Mouse (Mus musculus) naive thymus-derived CD4-positive, alpha-beta T cell, adult 2 months (primary cell): Measurements from ENCODE around the gene Dlst.

ENCODE experiments used
- DNase-seq: peaks from one replicate; pipeline ENCODE4 v3.0.0-alpha.2; 2011; ENCODE audit warnings: low read depth

The Dlst gene

DNA sequence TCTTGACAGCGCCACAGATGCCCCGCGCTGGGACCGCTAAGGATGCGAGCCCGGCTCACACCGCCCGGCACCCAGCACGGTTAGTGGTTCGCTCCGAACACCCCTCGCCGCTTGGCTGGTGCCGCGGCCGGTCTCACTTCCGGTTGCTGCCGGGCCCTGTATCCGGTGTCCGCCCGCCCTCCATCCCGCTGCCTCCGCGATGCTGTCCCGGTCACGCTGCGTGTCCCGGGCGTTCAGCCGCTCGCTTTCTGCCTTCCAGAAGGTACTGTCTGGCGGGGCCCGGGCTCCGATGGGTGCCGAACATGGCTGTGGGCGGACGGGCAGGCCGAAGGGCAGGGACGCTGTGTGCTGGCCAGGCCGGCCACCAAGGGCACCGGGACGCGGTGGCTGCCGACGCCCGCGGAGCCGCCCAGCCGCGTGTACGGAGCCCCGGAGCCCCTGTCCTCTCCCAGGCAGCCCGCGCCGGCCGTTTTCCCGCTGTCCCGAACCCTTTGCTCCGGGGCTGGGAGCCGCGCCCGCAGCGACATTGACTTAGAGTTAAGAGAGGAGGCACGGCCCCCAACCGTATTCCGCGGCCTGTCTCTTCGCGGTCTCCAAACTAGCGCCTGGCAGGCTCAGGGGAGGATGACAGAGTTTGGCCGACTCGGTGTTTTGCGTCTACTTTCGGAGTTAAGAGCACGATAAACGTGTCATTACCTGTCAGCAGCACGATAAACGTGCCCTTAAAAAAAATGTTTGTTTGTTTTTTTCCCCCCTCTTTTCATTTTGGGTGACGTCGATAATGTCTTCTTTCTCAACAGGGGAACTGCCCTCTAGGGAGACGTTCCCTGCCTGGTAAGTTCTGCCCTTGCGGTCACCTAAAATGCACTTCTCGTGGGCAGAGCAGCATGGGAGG lies at the start of gene Dlst, which contains the start of gene Prox2:
Gene Dlst (plus strand): TSS at position 136 of the 895 bp plus-strand sequence.
Gene Prox2 (minus strand): TSS at position 62 of the 895 bp plus-strand sequence.
- DNase-seq: peak; percentile 85

DNA sequence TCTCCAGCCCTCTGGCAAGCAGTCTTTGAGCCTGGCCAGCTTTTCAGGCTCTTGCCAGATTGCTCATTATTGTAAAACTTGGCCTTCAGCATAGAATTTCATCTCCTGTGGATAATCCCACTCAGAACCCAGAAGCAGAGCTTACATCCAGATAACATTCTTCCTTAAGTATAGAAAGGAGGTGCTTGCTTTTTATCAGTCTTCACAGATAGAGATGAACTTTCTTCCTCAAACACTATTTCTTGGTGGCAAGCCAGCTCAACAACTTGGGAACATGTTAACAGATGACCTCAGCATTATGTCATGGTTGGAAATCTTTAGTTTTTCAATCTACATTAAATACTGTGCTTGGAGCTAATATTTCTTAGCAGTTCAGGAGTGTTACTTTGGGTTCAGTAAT lies 39.6 kb upstream of the Dlst start:
- no peak for DNase-seq

DNA sequence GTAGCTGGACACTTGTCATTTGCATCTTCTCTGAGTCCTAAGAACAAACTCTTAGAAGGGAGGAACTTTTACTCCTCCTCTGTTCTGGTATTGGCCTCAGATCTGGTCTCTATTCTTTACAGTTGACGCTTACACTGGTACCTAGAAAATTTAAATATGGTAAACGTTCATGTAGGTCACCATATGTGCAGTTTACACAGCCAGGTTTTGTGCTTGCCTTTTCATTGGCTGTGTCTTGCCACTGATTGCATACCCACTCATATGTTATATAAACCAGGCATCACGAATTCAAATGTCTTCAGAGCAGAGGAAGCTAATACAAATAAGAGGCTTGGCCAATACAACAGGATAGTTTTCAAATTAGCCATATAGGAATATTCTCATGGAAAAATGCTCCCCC lies 33.5 kb upstream of the Dlst start:
- DNase-seq: no peak

DNA sequence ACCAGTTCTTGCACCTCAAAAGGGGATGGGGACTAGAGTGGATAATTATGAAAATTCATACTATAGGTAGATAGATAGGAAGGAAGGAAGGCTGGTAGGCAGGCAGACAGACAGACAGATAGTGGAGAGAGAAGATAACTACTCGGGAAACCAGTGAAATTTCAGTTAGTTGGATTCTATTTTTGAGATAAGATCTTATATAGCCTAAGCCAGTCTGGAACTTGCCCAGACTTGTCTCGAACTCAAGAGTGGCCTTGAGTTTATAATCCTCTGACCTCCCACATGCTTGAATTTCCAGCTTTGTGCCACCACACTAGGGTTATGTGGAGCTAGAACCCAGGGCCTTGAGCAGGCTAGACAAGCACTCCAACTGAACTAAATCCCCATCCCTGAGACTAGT lies 26.4 kb upstream of the Dlst start:
- DNase-seq: no peak

DNA sequence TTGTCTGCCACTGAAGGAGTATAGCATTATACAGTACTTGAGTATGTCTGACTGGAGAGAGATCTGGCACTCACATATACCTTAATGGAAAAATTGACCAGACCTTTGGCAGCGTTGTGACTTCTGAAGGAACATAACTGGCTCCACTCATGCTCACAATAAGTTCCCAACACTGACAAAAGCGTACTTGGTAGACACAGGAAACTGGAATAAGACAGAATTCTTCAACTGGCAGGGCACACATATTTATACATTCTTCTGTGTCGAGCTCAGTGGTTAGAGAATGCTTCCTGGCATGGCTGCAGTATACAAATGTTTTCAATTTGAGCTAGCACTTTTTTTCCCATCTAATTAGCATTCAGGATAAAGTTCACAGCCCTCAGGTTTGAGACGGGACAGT lies 25.7 kb upstream of the Dlst start:
- no peak for DNase-seq

DNA sequence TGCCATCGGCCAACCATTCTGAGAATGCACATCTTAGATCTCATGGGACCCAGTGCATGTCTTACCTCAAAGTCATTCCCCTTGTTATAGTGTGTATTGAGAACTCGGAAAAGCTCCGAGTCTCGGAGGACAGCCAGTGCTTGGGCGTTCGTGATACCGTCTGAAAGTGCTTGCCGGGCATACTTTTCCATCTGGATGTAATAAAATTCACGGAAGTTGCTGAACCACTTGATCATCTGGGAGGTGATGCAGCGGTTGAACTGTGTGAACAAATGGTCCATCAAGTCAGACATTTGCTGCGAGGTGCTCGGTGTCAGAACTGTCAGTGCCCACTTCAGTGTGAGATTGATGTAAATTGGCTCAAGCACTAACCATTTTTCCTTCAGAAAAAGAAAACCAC lies 22.8 kb upstream of the Dlst start:
- no peak for DNase-seq

DNA sequence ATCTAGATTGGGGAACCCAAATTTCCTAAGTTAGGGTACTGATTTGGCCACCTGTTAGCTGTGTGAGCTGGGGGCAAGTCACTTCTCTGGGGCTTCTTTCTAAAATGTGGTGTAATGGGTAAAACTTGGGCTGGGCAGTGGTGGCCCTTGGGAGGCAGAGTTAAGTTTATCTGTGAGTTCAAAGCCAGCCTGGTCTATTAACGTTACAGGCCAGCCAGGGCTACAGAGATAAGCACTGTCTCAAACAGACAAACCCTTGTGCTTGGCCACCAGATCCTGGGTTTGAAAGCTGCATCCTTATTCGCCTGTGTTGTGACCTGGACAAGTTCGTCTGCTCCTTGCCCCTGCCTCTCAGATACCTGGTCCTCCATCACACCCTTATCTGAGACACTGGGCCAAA lies 19.4 kb upstream of the Dlst start:
- DNase-seq: no peak

DNA sequence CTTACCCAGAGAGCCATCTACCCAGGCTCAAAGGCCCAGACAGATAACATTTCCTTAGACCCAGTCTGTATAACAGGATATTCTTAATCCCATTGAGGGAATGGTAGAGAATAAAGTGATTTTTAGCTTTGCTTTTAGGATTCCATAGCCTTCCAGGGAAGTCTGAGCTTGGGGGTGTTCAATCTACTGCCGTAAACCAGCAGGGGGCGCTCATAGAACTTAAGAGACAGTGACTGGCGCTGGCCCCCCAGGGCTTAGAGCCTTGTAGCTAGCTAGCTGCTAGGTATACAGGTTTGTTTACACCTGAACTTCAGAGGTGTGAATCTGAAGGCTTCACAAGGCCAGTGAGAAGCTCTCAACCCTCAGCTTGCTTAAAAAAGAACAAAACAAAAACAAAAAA lies 18.4 kb upstream of the Dlst start:
- DNase-seq: peak; percentile 84

DNA sequence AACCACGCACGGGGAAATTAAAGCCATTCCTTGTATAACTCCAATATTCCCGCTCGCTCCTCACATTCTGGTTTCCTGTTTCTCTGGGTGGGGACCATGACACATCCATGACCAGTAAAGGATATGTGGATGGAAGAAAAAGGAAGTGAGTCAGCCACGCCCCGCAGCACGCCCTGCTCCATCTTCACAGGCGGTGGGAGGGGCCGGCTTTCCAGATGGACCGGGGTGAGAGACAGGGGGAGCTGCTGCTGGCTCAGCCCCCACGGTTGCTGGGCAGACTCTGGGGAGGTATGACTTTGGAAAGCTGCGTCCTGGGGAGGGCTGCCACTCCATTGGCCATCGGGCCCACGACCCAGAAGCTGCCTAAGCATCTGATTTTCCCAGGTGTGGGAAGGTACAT lies 16.6 kb upstream of the Dlst start:
- no peak for DNase-seq

DNA sequence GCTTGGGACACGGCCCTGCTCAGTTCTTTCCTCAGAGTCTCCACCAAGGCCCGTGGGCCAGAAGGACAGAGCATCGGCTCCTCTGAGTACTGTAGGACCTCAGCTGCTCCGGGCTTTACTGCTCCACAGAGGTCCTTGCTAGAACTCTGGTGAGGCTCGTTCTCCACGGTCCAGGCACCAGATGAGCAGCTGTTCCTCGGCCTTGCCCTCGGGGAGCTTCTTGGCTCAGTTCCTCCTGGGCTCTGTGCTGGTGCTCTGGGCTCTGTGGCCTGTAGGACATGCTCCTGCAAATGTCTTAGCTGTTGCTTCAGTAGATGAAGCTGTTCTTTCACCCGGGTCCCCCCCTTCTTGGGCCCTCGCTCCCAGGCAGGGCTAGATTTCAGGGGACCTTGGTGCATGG lies 15.9 kb upstream of the Dlst start:
- no peak for DNase-seq

DNA sequence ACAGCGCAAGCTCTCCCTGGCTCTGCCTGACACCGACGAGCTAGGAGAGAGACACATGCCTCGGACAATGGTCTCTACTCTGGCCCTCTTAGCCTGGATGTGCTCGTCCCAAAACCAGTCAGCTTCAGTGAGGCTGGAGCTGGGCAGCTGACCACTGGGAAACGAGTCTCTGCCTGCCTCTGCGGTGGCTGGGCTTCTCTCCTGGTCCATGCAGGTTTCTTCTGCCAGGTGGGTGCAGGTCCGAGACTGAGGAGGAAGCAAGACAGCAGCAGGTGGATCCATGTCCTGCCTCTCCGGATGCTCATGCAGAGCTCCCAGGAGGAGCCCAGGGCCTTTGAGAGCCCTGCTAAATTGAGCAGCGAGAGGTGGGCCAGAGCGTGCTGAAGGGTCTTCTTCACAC lies 15.5 kb upstream of the Dlst start:
- no peak for DNase-seq

DNA sequence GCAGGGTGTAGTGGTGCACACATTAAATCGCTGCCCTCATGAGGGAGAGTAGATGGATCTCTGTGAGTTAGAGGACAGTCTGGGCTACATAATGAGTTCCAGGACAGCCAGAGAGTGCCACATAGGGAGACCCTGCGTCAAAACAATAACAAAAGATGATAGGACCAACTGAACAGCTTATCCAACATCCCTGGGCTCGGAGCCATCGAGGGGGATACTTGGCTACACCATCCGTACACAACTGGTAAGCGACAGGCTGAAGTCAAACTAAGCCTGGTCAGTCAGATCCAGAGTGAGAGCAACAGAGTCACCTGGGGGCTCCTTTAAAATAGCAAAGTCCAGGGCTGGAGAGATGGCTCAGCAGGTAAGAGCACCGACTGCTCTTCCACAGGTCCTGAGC lies 14.8 kb upstream of the Dlst start:
- DNase-seq: no peak

DNA sequence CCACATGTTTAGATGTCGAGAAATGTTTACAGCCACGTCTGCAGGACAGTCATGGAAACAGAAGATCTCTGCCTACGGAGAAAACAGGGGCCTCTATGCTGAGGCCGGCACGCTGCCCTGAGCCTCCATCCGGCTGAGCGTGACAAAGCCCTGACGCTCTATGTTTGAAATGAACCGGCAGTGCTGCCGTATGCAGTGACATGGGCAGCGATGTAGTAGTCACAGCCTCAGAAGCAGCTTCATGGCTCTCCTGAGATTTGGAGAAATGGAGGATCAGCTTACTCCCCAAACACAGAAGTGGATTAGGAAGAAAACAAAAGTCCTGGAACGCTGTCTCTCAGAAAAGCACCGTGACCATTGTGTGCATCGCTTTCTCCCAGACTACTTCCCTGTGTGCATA lies 9.6 kb upstream of the Dlst start:
- no peak for DNase-seq

DNA sequence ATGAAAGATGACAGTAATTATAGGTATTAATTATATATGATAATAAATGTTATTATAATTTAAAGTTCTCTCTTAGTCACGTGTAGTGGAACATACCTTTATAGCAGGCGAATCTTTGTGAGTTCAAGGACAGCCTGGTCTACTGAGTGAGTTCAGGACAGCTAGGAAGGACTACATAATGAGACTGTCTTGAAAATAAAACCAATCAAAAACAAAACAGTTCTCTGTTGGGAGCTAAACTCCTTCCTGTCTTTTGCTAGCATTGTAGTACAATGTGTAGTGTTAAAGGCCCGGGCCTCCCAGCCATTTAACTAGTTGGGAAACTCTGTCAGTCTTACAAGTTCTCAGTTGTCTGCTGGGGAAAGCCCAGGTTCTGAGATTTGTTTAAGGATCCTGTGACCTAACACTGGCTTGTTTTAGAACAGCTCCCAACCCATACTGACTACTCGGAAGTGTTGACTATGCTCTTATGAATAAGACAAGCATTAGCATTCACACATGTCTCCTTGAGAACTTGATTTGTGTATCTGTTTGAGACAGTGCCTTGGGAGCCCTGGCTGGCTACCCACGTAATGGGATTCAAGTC lies 9.0 kb upstream of the Dlst start:
- no peak for DNase-seq

DNA sequence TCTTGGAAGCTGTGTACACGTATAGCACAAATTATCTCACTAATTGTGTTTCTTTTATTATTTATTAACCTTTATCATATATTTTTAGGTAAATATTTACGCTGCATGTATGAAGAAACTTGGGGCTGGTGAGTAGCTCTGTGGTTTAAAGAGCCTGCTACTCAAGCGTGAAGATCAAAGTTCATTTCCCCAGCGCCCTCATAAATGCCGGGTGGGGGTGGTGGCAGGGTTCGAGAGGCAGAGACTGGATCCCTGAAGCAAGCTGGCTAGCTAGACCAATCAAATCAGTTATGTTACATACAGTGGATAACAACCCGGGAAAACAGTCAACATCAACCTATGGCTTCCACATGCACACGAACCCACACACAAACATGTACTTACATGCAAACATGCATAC lies 7.5 kb upstream of the Dlst start:
- DNase-seq: no peak

DNA sequence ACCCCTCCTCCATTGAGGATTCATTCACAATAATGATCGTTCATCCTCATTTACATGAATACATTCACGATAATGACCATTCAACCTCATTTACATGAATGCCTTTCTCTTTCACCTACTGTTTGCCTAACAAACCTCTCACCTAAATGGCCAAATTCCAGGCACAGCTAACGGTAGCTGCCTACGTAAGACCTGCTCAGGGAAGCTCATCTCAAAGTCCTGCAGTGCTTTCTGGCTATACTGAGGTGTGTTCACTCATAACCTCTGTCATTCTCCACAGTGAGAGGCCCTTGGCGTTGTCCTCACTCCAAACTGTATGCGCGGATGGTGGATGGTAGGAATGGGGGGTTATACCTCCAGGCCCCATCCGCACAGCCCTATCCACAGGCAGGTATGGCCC lies 5.8 kb upstream of the Dlst start:
- DNase-seq: no peak

DNA sequence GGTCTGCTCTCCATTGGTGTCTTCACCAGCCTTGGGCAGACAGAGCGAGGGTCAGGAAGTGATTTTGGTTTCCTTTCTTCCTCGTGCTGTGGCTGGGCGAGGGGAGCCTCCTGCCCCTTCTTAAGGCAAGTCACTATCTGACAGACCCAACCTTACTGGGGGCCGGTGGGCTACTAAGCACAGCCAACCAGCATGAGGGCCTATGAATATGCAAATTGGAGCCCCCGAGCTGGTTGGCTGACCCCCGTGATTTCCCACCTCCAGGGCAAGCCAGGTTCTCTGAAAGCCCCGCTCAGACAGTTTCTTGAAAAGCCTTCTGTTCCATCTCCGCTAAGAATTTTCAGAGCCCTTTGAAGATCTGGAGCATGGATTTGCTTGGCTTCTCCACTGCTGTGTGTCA lies 4.3 kb upstream of the Dlst start:
- DNase-seq: no peak

DNA sequence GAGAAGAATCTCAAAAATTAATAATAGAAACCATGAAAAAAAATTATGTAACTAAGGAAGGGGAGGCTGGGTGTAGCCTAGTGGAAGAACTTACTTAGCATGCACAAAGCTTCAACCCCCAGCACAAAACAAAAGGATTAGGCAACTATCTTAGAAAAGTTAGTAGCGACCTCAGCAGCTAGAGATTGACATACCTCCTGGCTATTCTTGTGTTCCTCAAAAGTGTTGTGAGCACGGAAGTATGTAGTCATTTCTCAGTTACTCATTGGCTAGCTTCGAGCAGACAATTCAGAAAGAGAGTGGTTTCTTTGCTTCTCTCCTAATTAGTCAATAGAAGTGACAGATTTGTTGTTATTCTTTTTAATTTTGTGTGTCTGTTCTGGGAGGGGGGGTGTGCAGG lies 2.0 kb upstream of the Dlst start:
- no peak for DNase-seq

DNA sequence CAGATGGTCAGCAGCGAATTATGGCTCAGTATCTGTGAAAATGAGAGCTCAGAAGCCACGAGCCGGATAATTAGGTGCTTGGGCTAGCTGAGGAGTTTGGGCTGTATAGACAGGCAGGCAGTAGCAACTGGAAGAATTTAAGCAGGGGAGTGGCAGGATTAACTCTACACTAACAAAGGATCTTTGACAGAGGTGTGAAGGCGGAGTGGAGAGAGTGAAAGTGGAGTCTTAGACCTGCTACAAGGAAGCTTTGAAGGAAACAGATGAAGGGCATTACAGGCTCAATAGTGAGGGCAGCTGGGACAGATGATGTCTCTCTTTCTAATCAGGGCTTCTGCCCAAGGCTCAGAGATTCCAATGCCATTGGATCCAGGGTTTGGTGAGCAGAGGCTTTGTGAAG lies 1.2 kb upstream of the Dlst start:
- no peak for DNase-seq

DNA sequence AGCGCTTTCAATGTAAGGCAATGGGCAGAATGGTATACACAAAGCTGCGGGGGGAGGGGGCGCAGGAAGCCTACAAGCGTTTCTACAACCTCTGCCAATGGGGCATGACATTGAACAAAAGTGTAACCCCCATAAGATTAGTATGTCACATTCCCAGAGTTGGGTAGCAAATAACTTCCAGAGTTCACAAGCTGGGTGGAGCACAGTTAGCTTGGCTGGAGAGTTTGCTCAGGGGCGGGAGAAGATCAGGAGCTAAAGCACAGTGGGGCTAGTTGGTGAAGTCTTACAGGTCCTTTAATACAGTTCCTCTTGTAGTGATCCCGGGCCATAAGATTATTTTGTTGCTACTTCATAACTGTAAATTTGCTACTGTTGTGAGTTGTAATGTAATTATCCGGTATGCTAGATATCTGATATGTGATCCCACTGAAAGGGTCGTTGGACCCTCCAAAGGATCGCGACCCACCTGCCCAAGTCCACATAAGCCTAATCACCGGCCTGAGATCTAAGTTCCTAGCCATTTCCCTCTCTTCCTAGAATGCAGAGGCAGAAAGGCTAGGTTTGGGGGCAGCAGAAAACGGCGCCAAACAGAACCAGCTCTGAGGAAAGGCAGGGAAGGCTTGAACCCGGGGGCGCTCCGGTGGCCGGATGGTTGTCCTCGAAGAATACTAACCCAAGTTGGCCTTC lies 479 bp upstream of the Dlst start:
- DNase-seq: no peak

DNA sequence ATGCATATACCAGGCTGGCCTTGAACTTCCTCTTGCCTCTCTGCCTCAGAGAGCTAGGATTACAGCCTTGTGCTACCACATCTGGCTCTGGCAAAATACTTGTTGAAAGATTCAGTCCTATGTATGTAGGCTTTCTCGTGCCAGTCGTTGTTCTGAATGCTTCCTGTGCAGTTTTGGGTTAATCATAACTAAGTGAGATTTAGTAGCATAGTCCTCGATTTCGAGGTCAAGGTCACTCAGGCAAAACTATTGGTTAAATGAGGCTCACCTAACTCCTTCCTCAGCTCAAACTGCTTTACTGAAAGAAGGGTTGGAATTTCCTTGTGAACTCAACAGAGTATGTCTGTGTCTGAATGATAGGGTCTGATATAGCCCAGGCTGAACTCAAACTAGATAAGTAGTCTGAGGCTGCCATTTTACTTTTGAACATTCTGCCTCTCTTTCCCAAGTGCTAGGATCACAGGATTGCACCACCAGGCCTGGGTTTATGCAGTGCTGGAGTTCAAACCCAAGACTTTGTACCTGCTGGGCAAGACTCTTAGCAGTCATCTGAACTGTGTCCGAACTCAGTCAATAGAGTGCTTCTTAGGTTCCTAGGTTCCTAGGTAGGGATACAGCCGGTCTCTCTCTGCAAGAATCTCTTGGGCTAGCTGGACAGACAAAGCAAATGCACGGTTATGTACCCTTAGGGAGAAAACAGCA lies 2.1 kb downstream of the Dlst start:
- DNase-seq: no peak

DNA sequence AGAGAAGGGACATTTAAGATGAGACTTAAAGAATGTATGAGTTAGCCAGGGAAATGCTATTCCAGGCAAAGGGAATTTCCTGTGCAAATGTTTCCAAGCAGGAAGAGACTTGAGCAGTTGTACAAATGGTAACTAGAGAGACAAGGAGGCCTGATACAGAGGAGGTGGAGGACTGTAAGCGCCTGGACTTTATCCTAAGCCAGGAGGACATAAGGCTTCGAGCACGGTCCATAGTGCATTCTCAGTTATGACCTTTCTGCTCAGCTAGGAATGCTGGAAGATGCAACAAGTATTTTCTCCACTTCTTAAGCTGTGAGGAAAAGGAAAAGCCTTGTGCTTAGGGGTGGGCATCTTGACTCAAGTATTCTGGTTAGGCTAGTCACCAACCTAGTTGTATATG lies 2.7 kb downstream of the Dlst start:
- DNase-seq: no peak

DNA sequence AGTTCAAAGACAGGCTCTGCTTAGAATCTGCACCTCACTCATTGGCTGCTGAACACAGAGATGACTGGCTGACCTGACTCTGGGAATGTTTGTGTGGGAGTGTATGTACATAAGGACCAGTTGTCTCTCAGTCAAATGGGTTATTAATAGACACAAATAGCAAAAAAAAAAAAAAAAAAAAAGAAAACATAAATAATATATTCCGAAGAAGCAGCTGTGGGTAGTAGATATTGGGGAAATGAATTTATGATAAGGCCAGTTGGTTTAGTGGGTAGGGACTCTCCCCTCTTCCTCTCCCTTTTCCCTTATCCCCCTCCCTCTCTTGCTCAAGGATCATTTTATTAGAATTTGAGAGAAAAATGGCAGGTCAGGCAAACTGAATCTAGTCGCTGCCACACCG lies 3.3 kb downstream of the Dlst start:
- no peak for DNase-seq
